Mouse (Mus musculus): ENCODE results near the gene Ank. TPM values are rescaled to one million over a fixed set of nuclear protein-coding genes. Genes with fewer than 3 reads are reported as not detected.

The Ank gene
- total and polyA plus RNA-seq, 3 experiments = 176 to 225 (median 196) TPM

DNA sequence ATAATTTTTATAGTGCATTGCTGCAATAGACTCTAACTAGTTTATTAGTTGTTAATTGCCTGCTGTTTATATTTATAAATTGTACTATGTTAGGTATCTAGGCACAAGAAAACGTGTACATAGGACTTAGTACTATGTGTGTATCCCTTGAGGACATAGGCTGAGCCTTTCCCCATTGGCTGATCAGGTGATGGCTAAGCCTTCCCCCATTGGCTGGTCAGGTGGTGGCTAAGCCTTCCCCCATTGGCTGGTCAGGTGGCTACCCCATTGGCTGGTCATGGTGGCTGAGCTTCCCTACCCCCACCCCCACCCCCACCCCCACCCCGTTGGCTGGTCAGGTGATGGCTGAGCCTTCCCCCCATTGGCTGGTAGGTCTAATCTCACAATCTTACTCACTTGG, 113.4 kb downstream of the Ank start:
- Histone ChIP-seq H3K9ac (ENCODE audit: low read depth, low read length) (no peak overlapping the region), H3K27me3 (ENCODE audit: control insufficient read depth, insufficient read depth, low read length) (no peaks in the 10 kb centered on the region), H3K79me2 (replicated peaks; ENCODE audit: control insufficient read depth, insufficient read depth, low read length) (no peaks in the 10 kb centered on the region), H3K36me3 (ENCODE audit: control insufficient read depth, insufficient read depth, low read length) (peaks cover 3% of the 10 kb centered on the region), H3K27ac (no peak overlapping the region), H3K4me3 (no peak overlapping the region), H3K4me1 (ENCODE audit: control insufficient read depth, insufficient read depth, low read length) (peaks cover 7% of the 10 kb centered on the region)
- 85% methylated on average over 2 of the region's 2 CpGs for WGBS
- TF ChIP-seq CTCF (IDR thresholded peaks at IDR 0.05) (no peak), POLR2A (IDR thresholded peaks at IDR 0.05; ENCODE audit: insufficient read depth, low read depth, low read length) (no peak), EP300 (IDR thresholded peaks at IDR 0.05; ENCODE audit: insufficient read depth, low read depth, low read length) (no peak)
- DNase-seq = no peak
- intact Hi-C loops (cut with DNase I) = loop anchor here (2.0 to 5.0 kb wide), 2 partner anchors 38 to 113 kb away; partner anchors contain the start of gene Ank

GRCm38 (mm10) chr15:27580771-27581170, 114.3 kb downstream of the Ank start:
- H3K9ac ChIP-seq (ENCODE audit: low read depth, low read length) = no peak overlapping the region
- no peaks in the 10 kb centered on the region for H3K27me3 ChIP-seq (ENCODE audit: control insufficient read depth, insufficient read depth, low read length)
- DNase-seq = peak; percentile 50 to 75
- H3K36me3 ChIP-seq (ENCODE audit: control insufficient read depth, insufficient read depth, low read length) = peaks cover 4% of the 10 kb centered on the region
- H3K27ac ChIP-seq = peak overlapping the region; percentile 79
- peaks cover 9% of the 10 kb centered on the region for H3K4me1 ChIP-seq (ENCODE audit: control insufficient read depth, insufficient read depth, low read length)
- WGBS = 58% methylated on average over 2 of the region's 2 CpGs
- no peaks in the 10 kb centered on the region for H3K79me2 ChIP-seq (replicated peaks; ENCODE audit: control insufficient read depth, insufficient read depth, low read length)
- TF ChIP-seq CTCF (IDR thresholded peaks at IDR 0.05) (no peak), EP300 (IDR thresholded peaks at IDR 0.05; ENCODE audit: insufficient read depth, low read depth, low read length) (peak; percentile 36; the same call in 1 of the 2 replicates), POLR2A (IDR thresholded peaks at IDR 0.05; ENCODE audit: insufficient read depth, low read depth, low read length) (peak; percentile 33; the same call in 1 of the 2 replicates)
- no peak overlapping the region for H3K4me3 ChIP-seq
- intact Hi-C loops (cut with DNase I) = loop anchor here (2.0 to 5.0 kb wide), 2 partner anchors 38 to 114 kb away; partner anchors contain the start of gene Ank

GRCm38 (mm10) chr15:27581640-27582039, 115.2 kb downstream of the Ank start:
- 75% methylated on average over 3 of the region's 3 CpGs for WGBS
- intact Hi-C loops (cut with DNase I) = loop anchor here (2.0 to 5.0 kb wide), 2 partner anchors 39 to 115 kb away; partner anchors contain the start of gene Ank
- no peak overlapping the region for H3K4me3 ChIP-seq
- no peaks in the 10 kb centered on the region for H3K27me3 ChIP-seq (ENCODE audit: control insufficient read depth, insufficient read depth, low read length)
- no peak overlapping the region for H3K9ac ChIP-seq (ENCODE audit: low read depth, low read length)
- H3K4me1 ChIP-seq (ENCODE audit: control insufficient read depth, insufficient read depth, low read length) = peaks cover 10% of the 10 kb centered on the region
- H3K79me2 ChIP-seq (replicated peaks; ENCODE audit: control insufficient read depth, insufficient read depth, low read length) = no peaks in the 10 kb centered on the region
- peak overlapping the region; percentile 79 for H3K27ac ChIP-seq
- peaks cover 8% of the 10 kb centered on the region for H3K36me3 ChIP-seq (ENCODE audit: control insufficient read depth, insufficient read depth, low read length)
- TF ChIP-seq POLR2A (IDR thresholded peaks at IDR 0.05; ENCODE audit: insufficient read depth, low read depth, low read length) = no peak
- TF ChIP-seq EP300 (IDR thresholded peaks at IDR 0.05; ENCODE audit: insufficient read depth, low read depth, low read length) = no peak
- no peak for TF ChIP-seq CTCF (IDR thresholded peaks at IDR 0.05)
- DNase-seq = no peak

GRCm38 (mm10) chr15:27582428-27582827, 116.0 kb downstream of the Ank start:
- WGBS = 94% methylated on average over 3 of the region's 3 CpGs
- Histone ChIP-seq H3K4me1 (ENCODE audit: control insufficient read depth, insufficient read depth, low read length) (peaks cover 9% of the 10 kb centered on the region), H3K27ac (no peak overlapping the region), H3K79me2 (replicated peaks; ENCODE audit: control insufficient read depth, insufficient read depth, low read length) (no peaks in the 10 kb centered on the region), H3K27me3 (ENCODE audit: control insufficient read depth, insufficient read depth, low read length) (no peaks in the 10 kb centered on the region), H3K9ac (ENCODE audit: low read depth, low read length) (no peak overlapping the region), H3K36me3 (ENCODE audit: control insufficient read depth, insufficient read depth, low read length) (peaks cover 8% of the 10 kb centered on the region), H3K4me3 (no peak overlapping the region)
- intact Hi-C loops (cut with DNase I) = loop anchor here (5.0 kb wide), 1 partner anchor 40 kb away; no protein-coding TSS in a partner anchor
- DNase-seq = no peak
- TF ChIP-seq CTCF (IDR thresholded peaks at IDR 0.05) = peak; percentile 68
- no peak for TF ChIP-seq POLR2A (IDR thresholded peaks at IDR 0.05; ENCODE audit: insufficient read depth, low read depth, low read length)

- H3K27ac ChIP-seq = peak overlapping the region; percentile 6
- peaks cover 9% of the 10 kb centered on the region for H3K4me1 ChIP-seq (ENCODE audit: control insufficient read depth, insufficient read depth, low read length)
- 60% methylated on average over 4 of the region's 4 CpGs for WGBS
- peaks cover 8% of the 10 kb centered on the region for H3K36me3 ChIP-seq (ENCODE audit: control insufficient read depth, insufficient read depth, low read length)
- intact Hi-C loops (cut with DNase I) = loop anchor here (1.0 to 5.0 kb wide), 2 partner anchors 41 to 257 kb away; no protein-coding TSS in a partner anchor
- H3K9ac ChIP-seq (ENCODE audit: low read depth, low read length) = no peak overlapping the region
- no peaks in the 10 kb centered on the region for H3K27me3 ChIP-seq (ENCODE audit: control insufficient read depth, insufficient read depth, low read length)
- H3K4me3 ChIP-seq = no peak overlapping the region
- H3K79me2 ChIP-seq (replicated peaks; ENCODE audit: control insufficient read depth, insufficient read depth, low read length) = no peaks in the 10 kb centered on the region
- TF ChIP-seq CTCF (IDR thresholded peaks at IDR 0.05) (peak; percentile 80), POLR2A (IDR thresholded peaks at IDR 0.05; ENCODE audit: insufficient read depth, low read depth, low read length) (no peak), EP300 (IDR thresholded peaks at IDR 0.05; ENCODE audit: insufficient read depth, low read depth, low read length) (peak; percentile 71; the same call in 1 of the 2 replicates)
- DNase-seq = peak; percentile 57 to 60
Measured at GRCm38 (mm10) chr15:27583042-27583441, 116.6 kb downstream of the Ank start.

GRCm38 (mm10) chr15:27583620-27584019, 117.1 kb downstream of the Ank start:
- 87% methylated on average over 6 of the region's 6 CpGs for WGBS
- TF ChIP-seq CTCF (IDR thresholded peaks at IDR 0.05) (no peak), EP300 (IDR thresholded peaks at IDR 0.05; ENCODE audit: insufficient read depth, low read depth, low read length) (no peak), POLR2A (IDR thresholded peaks at IDR 0.05; ENCODE audit: insufficient read depth, low read depth, low read length) (no peak)
- no peak overlapping the region for H3K9ac ChIP-seq (ENCODE audit: low read depth, low read length)
- no peaks in the 10 kb centered on the region for H3K79me2 ChIP-seq (replicated peaks; ENCODE audit: control insufficient read depth, insufficient read depth, low read length)
- H3K36me3 ChIP-seq (ENCODE audit: control insufficient read depth, insufficient read depth, low read length) = peaks cover 8% of the 10 kb centered on the region
- H3K27me3 ChIP-seq (ENCODE audit: control insufficient read depth, insufficient read depth, low read length) = no peaks in the 10 kb centered on the region
- H3K27ac ChIP-seq = peak overlapping the region; percentile 6
- intact Hi-C loops (cut with DNase I) = loop anchor here (1.0 to 5.0 kb wide), 2 partner anchors 41 to 257 kb away; no protein-coding TSS in a partner anchor
- peaks cover 7% of the 10 kb centered on the region for H3K4me1 ChIP-seq (ENCODE audit: control insufficient read depth, insufficient read depth, low read length)
- DNase-seq = no peak
- no peak overlapping the region for H3K4me3 ChIP-seq
